Mouse (Mus musculus) natural killer cell, adult 2 months (primary cell): ENCODE results near the gene Elovl3.
"Not testable (repeated sequence)": the region's sequence is repeated elsewhere in the genome, so short reads cannot be mapped to it uniquely, and the experiment has no call there.

Experiments
- DNase-seq, 2 experiments: peaks; one replicate each; pipeline ENCODE4 v3.0.0; 2022; ENCODE audit warnings: low spot score in 2 of 2

Elovl3 gene

DNA sequence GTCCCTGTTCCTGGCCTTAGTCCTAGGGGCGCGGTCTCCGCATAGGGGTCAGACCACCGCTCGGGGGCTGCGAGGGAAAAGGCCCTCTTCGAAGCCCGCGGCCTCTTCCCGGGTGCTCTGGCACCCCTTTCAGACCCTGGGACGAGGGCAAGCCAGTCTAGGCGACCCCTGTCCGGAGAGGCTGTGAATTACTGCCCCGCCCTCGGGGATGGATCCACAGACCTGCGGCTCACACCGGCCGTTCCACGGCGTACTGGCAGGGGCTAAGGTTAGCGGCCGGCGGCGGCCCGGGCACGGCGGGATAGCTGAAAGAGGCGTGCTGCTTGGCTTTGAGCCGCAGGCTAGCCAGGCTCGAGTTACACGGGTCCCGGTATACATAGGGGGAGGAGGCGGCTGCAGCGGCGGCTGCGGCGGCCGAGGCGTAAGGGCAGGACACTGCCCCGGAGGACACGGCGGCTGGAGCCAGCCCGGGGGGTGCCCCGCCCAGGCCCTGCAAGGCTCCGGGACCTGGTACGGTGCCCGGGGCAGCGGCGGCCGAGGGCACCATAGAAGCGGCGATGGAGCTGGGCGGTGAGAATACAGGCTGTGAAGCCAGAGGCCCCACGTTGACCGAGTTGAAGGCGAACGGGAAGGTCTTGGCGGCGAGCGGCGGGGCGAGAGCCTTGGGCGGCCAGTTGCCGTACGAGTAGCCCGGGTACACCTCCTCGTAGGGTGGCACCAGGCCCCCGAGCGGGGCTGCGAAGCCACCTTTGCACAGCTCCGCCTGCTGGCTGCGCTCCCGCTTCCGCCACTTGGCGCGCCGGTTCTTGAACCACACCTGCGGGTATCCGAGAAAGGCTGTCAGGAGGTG, 4.3 kb downstream of the Elovl3 start:
- peak; percentile 42 to 71 for DNase-seq

DNA sequence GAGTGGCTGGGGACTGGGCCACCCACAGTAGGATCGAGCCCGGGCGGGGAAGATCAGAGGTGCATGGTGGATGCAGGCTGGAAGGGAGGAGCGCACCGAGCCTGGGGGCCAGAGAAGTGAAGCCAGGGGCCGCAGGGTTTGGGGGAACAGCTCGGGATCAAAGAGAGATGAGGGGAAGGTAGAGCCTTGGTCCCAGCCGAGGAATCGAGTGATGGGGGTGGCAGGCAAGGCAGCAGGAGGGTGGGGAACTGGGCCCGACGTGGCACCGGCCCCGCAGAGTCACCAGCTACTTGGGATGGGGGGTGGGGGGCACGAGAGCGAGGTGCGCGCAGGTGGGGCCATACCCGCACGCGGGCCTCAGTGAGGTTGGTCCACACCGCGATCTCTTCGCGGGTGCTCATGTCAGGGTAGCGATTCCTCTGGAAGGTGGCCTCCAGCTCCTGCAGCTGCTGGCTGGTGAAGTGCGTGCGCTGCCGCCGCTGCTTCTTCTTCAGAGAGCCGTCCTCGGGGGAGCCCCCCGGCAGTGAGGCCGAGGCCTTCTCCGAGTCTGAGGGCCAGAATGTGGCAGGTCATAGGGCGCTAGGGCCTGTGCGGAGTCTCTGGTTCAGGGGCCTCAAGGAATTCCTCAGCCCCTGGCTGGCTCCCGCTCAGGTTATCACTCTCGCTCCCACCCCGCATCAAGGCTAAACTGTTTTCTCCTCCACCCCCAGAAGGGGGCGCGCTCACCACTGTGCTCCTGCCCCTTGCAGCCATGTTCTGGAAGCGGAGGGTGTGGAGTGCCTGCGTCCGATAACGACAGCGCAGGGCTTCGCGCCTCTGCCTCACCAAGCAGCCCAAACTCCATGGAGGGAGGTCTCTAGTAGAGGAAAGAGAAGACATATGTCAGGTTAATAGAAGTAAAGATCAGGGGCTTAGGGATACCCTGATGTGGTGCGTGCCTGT, 5.2 kb downstream of the Elovl3 start:
- peak; percentile 64 to 81 for DNase-seq

DNA sequence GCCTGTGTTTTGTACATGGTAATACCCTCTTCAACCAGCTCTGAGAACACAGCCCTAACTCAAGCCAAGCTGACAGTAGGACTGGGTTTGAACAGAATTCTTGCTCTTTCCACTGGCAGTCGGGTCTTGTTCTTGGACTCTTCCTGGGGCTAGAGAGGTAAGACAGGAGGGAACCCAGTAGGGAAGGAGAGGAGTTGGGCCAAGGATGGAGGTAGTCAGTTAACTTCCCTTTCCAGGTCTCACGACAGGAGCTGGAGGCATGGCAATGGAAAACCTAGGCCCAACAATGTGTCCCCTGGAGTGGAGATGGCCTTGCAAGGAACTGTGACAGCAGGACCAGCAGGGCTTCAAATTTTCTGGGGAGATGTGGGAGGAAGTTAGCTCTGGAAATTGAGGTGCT, 8.6 kb downstream of the Elovl3 start:
- DNase-seq, result no peak

DNA sequence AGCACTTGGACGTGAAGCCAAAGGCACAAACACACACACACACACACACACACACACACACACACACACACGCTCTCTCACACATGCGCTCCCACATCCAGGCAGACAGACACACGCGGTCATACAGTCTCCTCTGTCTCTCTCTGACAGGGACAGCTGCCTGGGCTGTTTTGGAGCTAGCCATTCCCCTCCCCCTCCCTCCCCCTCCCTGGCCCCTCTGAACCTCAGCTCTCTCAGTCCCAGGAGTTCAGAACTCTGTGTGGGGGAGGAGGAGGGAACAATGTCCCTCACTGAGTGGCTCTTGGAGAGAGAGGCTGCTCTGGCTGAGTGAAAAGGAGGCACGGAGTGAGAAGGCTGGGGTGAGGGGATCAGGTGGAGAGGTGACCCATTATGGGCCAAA, 9.4 kb downstream of the Elovl3 start:
- no peak for DNase-seq

DNA sequence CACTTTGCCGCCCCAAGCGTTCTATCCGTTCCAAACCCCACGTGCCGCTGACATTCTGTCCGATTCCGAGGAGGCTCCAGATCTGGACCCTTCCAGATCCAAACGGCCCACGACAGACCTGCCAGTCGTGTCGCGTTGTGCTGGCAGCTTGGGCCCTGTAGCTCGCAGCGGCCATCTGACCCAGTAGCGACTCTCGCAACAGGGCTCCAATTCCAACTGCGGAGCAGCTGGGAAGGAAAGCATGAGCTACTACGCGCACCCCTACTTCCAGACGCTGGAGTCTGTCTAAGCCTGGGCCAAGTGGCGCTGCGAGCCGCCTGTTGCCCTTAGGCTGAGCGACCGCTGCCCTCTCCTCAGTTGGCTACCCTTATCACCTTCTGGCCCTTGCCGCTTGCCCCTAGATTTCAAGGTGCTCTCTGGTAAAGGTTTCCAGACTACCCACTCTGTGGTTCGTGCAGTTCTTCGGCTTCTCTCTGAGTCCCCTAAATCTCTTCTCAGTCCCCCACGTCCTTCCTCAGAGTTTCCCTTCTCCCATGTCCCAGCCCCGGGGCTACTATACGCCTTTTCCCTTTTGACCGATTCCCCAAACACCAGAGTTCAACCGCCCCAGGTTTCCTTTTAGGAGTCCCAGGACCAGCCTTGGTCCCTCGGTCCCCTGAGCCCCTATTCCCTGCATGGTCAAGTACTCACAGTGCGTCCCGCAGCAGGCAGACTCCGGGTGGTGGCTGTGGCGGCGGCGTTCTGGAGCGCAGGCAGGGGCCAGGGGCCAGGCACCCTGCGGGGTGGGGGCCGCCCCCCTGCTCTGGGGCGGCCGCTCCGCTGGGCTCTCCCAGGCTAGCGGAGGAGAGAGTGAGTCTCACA, 16.0 kb downstream of the Elovl3 start, which contains the start of gene Pitx3:
Gene Pitx3, minus strand, starts transcription at position 816 of the 861 bp plus-strand sequence.
- DNase-seq, result no peak

DNA sequence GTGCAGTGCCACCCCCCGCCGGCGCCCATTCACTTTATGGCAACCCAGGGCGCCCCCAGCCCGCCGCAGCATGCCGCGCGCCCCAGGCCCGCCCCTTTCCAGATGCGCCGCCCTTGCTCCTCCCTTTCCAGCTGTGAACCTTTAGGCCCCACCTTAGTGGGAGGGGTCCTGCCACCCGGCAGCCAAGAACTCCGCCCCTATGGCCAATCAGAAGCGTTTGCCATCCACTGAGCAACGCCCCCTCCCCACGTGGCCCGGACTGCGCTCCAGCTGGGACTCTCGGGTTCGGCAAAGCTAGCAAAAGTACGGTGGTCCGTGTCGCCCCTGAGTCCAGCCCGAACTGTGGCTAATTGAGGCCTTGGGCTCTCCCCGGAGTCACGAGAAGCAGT, 16.7 kb downstream of the Elovl3 start:
- DNase-seq, result peak; percentile 65 to 72

DNA sequence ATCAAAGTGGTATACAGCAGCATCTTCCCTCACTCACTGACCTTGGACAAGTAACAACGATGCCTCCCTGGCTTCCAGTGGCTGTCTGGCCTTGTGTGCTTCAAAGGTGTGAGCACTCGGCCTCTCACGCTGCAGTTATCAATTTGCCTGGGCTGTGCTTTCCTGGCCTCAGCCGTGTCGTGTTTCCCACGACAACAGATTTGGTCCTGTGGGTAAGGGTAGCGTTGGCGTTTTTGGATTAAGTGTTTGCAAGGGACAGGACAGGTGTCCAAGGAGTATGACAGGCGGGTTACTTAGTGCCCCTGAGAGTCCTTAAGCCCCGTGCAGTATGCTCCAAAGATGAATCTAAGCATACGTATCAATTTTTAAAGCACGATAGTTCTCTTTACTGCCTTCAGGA, 17.4 kb downstream of the Elovl3 start:
- no peak for DNase-seq

DNA sequence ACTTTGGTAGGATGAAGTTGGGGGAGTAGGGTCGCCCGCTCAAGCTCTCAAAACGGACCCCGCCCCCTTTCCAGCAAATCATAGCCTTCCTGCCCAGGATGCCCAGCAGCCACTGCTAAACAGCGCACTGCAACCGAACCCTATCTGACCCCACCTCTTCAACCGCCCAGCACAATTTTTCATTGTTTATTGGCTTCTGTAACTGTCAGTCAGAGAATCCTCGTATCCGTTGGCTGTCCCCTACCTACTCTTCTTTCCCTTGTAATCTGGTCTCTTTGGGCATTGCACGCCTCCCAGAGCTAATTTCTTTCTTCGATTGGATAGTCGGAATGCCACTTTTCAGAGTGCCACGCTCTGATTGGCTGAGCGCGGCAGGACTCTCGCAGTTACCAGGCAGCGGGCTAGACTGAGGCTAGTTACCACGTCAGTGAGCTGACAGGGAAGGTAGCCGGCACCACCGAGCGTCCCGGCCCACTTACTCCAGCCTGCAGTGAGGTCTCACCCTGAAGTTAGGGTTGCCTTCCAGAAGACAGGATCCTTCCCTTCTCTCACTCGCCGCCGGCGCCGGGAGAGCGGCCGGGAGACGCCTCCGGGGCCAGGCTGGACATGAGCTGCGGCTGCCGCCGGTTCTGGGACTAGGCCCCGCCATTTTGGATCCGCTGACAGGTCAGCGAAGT, 20.6 kb downstream of the Elovl3 start, which contains the start of gene Gbf1:
Gene Gbf1, plus strand, starts transcription at position 383 of the 677 bp plus-strand sequence.
- DNase-seq, result peak; percentile 93 to 95

DNA sequence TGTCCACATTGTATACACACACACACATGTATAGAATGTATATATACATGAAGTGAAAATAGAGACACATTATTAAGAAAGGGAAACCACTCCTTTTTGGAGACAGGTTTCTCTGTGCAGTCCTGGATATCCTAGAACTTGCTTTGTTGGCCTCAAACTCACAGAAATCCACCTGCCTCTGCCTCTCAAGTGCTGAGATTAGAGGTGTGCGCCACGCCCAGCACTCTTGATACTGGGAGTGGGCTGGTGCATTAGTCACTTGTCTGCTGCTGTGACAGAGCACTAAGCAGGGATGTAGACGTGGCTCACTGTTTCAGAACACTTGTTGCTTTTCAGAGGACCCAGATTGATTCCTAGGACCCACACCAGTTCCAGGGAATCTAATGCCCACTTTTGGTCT, 34.3 kb downstream of the Elovl3 start:
- DNase-seq, result no peak

DNA sequence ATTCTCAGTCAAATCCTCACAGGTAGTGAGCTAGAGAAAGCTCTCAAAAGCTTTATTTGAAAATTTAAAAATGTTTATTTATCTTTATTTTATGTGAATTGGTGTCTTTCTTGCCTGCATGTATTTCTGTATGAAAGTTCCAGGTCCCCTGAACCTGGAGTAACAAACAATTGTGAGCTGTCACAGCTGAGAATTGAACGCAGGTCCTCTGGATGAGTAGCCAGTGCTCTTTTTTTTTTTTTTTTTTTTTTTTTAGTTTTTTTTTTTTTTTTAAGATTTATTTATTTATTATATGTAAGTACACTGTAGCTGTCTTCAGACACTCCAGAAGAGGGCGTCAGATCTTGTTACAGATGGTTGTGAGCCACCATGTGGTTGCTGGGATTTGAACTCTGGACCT, 35.5 kb downstream of the Elovl3 start:
- DNase-seq, result not testable (repeated sequence)

DNA sequence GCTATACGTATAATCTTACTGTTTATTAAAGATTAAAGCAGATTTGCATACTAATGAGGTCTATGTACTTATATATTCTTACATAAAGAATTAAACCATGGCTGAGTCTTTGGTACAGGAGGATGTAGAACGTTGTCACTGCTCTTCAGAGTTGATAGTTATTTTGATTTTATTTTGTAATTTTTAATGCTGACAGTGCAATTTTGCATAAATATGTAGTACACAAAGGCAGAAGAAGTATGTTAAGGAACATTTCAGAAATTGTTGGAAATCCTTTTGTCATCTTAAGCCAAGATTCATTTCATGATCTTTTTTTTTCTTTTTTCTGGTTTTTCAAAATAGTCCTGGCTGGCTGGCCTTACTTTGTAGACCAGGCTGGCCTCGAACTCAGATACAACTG, 37.7 kb downstream of the Elovl3 start:
- no peak for DNase-seq

DNA sequence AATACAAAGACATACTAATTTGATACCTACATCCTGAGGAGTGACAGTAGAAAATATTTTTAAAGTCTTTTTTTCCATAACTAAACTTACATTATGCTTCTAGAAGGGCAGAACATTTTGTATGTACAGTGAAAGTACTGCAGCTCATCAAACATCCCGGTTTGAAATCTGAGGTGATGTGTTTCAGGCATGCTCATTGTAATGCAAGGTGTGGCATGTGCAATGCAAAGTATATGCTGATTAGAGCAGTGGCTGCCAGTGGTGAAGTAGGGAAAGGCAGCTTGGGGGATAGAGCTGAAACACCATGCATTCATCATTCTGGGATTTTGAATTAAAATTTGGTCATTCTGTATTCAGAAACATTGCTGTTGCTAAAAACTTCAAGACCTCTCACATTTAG, 38.2 kb downstream of the Elovl3 start:
- DNase-seq, result no peak

DNA sequence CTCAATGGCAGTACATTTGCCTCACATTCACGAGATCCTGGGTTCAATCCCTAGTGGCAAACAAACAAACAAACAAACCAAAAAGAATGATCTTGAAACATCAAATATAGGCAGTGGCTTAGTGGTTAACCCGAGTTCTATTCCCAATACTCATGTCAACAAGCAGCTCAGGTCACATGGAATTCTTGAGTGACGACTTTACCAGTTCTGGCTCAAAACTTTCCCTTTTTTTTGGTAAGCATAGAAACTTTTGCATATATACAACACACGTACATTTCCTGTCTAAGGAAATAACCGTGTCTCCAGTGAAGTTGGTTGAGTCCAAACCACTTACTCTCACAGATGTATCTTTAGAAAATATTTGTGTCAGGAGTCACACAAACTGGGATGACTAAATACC, 40.8 kb downstream of the Elovl3 start:
- DNase-seq, result no peak

DNA sequence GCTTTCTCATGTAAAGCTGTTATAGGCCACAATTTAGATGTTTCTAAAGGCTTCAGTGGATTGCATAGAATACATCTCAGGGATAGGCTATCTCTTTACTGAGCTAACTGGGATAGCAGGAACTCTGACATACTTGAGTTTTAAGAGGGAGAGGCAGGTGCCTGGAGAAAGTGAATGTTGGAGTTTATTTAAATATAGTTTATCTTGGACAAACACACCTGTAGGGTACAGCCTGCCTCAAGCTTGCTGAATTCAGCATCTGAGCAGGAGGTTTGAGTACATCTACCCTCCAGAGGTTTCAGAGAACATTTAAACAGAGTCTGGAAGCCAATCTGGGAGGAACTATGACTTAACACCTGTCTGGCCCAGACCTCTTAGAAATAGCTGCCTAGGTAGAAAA, 43.5 kb downstream of the Elovl3 start:
- no peak for DNase-seq

DNA sequence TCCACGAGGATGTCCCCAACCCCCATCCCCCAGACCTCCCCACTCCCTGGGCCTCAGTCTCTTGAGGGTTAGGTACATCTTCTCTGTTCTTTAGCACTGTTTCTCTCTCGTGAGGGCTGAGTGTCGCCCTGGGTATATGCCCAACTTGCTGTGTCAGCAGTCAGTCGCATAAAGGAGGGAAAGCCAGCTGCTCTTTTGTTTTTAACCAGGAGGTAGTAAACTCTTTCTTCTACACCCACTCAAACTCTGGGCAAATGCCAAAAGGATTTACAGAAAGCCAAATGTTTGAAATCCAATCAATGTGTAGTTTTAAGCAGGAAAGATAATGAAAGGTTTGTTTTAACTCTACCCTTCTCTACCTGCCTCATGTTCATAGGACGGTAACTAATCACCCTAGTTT, 45.3 kb downstream of the Elovl3 start:
- DNase-seq, result no peak

DNA sequence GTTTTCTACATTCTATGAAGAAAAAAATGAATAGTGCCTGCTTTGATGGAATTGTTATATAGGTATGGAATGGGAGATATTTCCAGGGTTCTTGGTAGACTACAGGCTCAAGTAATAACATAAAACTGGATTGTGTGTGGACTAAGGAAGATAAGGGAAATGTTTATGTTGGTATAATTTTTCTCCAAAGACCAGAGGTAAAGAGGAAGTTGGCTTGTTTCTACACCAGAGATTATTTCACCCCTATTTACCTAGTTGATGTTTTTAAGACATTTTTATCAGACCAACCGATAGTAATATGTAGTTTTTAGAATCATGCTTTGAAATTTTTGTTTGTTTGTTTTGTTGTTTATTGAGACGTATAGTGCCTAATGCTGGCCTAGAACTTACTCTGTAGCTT, 48.6 kb downstream of the Elovl3 start:
- no peak for DNase-seq

DNA sequence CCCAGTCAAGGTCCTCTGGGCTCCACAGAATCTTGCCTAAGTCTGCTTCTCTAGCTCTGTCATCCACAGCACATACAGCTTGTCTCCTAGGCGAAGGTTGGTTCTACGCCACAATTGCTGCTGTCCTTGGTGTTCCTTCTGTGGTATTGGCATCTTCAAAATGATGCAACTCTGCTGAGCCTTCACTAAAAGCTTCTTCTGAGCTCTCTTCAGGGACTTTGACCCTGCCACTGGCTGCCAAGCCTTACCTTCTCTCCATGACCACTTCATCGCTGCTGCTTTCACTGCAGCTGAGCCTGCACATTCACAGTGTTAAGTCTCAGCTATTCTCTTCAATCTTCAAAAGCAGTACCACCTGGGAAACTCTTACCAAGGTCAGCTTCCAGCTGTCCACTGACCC, 50.5 kb downstream of the Elovl3 start:
- no peak for DNase-seq
